Mouse (Mus musculus): ENCODE measurements around the gene Hspb6. TPM values are rescaled to one million over a fixed set of nuclear protein-coding genes. Genes with fewer than 3 reads are reported as not detected.

The Hspb6 gene
- polyA plus RNA-seq, 1 experiment from 2014 or later = 6.3 TPM

- ATAC-seq (ENCODE audit: low FRiP score, low TSS enrichment) (no peak), DNase-seq (no peak)
- Histone ChIP-seq H3K9me3 (ENCODE audit: control insufficient read depth, low read length) (no peaks in the 10 kb centered on the region), H3K4me2 (ENCODE audit: low read length) (no peak overlapping the region), H3K4me1 (ENCODE audit: control insufficient read depth, insufficient read depth, low read length) (no peaks in the 10 kb centered on the region), H3K9ac (replicated peaks; ENCODE audit: low read length) (no peak overlapping the region), H3K36me3 (ENCODE audit: control insufficient read depth, insufficient read depth, low read length) (peaks cover 27% of the 10 kb centered on the region), H3K27me3 (ENCODE audit: control insufficient read depth, insufficient read depth, low read length) (no peaks in the 10 kb centered on the region), H3K4me3 (replicated peaks; ENCODE audit: low read depth, low read length) (no peak overlapping the region), H3K27ac (replicated peaks; ENCODE audit: low read depth, low read length) (no peak overlapping the region)
- 89% methylated on average over 2 of the region's 2 CpGs for WGBS
These were observed 7.7 kb upstream of the Hspb6 start for GRCm38 (mm10) chr7:30544327-30544726.

- DNase-seq (no peak), ATAC-seq (ENCODE audit: low FRiP score, low TSS enrichment) (no peak)
- Histone ChIP-seq H3K36me3 (ENCODE audit: control insufficient read depth, insufficient read depth, low read length) (peaks cover 21% of the 10 kb centered on the region), H3K4me2 (ENCODE audit: low read length) (no peak overlapping the region), H3K9ac (replicated peaks; ENCODE audit: low read length) (no peak overlapping the region), H3K27me3 (ENCODE audit: control insufficient read depth, insufficient read depth, low read length) (no peaks in the 10 kb centered on the region), H3K9me3 (ENCODE audit: control insufficient read depth, low read length) (no peaks in the 10 kb centered on the region), H3K27ac (replicated peaks; ENCODE audit: low read depth, low read length) (no peak overlapping the region), H3K4me3 (replicated peaks; ENCODE audit: low read depth, low read length) (no peak overlapping the region), H3K4me1 (ENCODE audit: control insufficient read depth, insufficient read depth, low read length) (peaks cover 10% of the 10 kb centered on the region)
- WGBS = 94% methylated on average over 2 of the region's 2 CpGs
These were observed 2.1 kb upstream of the Hspb6 start for GRCm38 (mm10) chr7:30549880-30550279.

GRCm38 (mm10) chr7:30550603-30551002, 1.4 kb upstream of the Hspb6 start:
- H3K9me3 ChIP-seq (ENCODE audit: control insufficient read depth, low read length) = no peaks in the 10 kb centered on the region
- DNase-seq = no peak
- no peak overlapping the region for H3K9ac ChIP-seq (replicated peaks; ENCODE audit: low read length)
- no peaks in the 10 kb centered on the region for H3K27me3 ChIP-seq (ENCODE audit: control insufficient read depth, insufficient read depth, low read length)
- no peak overlapping the region for H3K27ac ChIP-seq (replicated peaks; ENCODE audit: low read depth, low read length)
- peaks cover 28% of the 10 kb centered on the region for H3K36me3 ChIP-seq (ENCODE audit: control insufficient read depth, insufficient read depth, low read length)
- ATAC-seq (ENCODE audit: low FRiP score, low TSS enrichment) = no peak
- H3K4me3 ChIP-seq (replicated peaks; ENCODE audit: low read depth, low read length) = no peak overlapping the region
- 97% methylated on average over 1 of the region's 1 CpGs for WGBS
- H3K4me1 ChIP-seq (ENCODE audit: control insufficient read depth, insufficient read depth, low read length) = peaks cover 10% of the 10 kb centered on the region
- no peak overlapping the region for H3K4me2 ChIP-seq (ENCODE audit: low read length)

GRCm38 (mm10) chr7:30551445-30552101, 405 bp upstream of the Hspb6 start:
- 1% methylated on average over 10 of the region's 10 CpGs for WGBS
- Histone ChIP-seq H3K36me3 (ENCODE audit: control insufficient read depth, insufficient read depth, low read length) (peaks cover 32% of the 10 kb centered on the region), H3K4me3 (replicated peaks; ENCODE audit: low read depth, low read length) (peak overlapping the region; percentile 52), H3K4me1 (ENCODE audit: control insufficient read depth, insufficient read depth, low read length) (peaks cover 10% of the 10 kb centered on the region), H3K4me2 (ENCODE audit: low read length) (peak overlapping the region; percentile 74), H3K27me3 (ENCODE audit: control insufficient read depth, insufficient read depth, low read length) (no peaks in the 10 kb centered on the region), H3K27ac (replicated peaks; ENCODE audit: low read depth, low read length) (peak overlapping the region; percentile 84), H3K9me3 (ENCODE audit: control insufficient read depth, low read length) (no peaks in the 10 kb centered on the region), H3K9ac (replicated peaks; ENCODE audit: low read length) (no peak overlapping the region; the same call in 1 of the 2 replicates)
- peak; percentile 86 for DNase-seq
- ATAC-seq (ENCODE audit: low FRiP score, low TSS enrichment) = peak; percentile 70

- WGBS = 9% methylated on average over 23 of the region's 23 CpGs
- H3K4me1 ChIP-seq (ENCODE audit: control insufficient read depth, insufficient read depth, low read length) = peaks cover 10% of the 10 kb centered on the region
- DNase-seq = peak; percentile 53
These were observed 1.1 kb downstream of the Hspb6 start for GRCm38 (mm10) chr7:30553021-30553589.

GRCm38 (mm10) chr7:30553810-30554584, 2.0 kb downstream of the Hspb6 start:
- Histone ChIP-seq H3K36me3 (ENCODE audit: control insufficient read depth, insufficient read depth, low read length) (peaks cover 35% of the 10 kb centered on the region), H3K9ac (replicated peaks; ENCODE audit: low read length) (no peak overlapping the region; the same call in 1 of the 2 replicates), H3K27me3 (ENCODE audit: control insufficient read depth, insufficient read depth, low read length) (no peaks in the 10 kb centered on the region), H3K4me3 (replicated peaks; ENCODE audit: low read depth, low read length) (no peak overlapping the region), H3K4me1 (ENCODE audit: control insufficient read depth, insufficient read depth, low read length) (peaks cover 18% of the 10 kb centered on the region), H3K27ac (replicated peaks; ENCODE audit: low read depth, low read length) (no peak overlapping the region), H3K9me3 (ENCODE audit: control insufficient read depth, low read length) (no peaks in the 10 kb centered on the region), H3K4me2 (ENCODE audit: low read length) (peak overlapping the region; percentile 74; the same call in 1 of the 2 replicates)
- DNase-seq (no peak), ATAC-seq (ENCODE audit: low FRiP score, low TSS enrichment) (no peak)
- WGBS = 83% methylated on average over 22 of the region's 22 CpGs

More at GRCm38 (mm10) chr7:30553021-30553589, 1.1 kb downstream of the Hspb6 start:
- no peaks in the 10 kb centered on the region for H3K27me3 ChIP-seq (ENCODE audit: control insufficient read depth, insufficient read depth, low read length)
- peak; percentile 15; the same call in 1 of the 2 replicates for ATAC-seq (ENCODE audit: low FRiP score, low TSS enrichment)
- peak overlapping the region; percentile 74 for H3K4me2 ChIP-seq (ENCODE audit: low read length)
- peak overlapping the region; percentile 84 for H3K27ac ChIP-seq (replicated peaks; ENCODE audit: low read depth, low read length)
- peak overlapping the region; percentile 52 for H3K4me3 ChIP-seq (replicated peaks; ENCODE audit: low read depth, low read length)
- peak overlapping the region; percentile 27; the same call in 1 of the 2 replicates for H3K9ac ChIP-seq (replicated peaks; ENCODE audit: low read length)
- peaks cover 38% of the 10 kb centered on the region for H3K36me3 ChIP-seq (ENCODE audit: control insufficient read depth, insufficient read depth, low read length)
- H3K9me3 ChIP-seq (ENCODE audit: control insufficient read depth, low read length) = no peaks in the 10 kb centered on the region

GRCm38 (mm10) chr7:30556894-30557536, 5.0 kb downstream of the Hspb6 start:
- Histone ChIP-seq H3K4me3 (replicated peaks; ENCODE audit: low read depth, low read length) (no peak overlapping the region), H3K9ac (replicated peaks; ENCODE audit: low read length) (no peak overlapping the region), H3K27me3 (ENCODE audit: control insufficient read depth, insufficient read depth, low read length) (no peaks in the 10 kb centered on the region), H3K9me3 (ENCODE audit: control insufficient read depth, low read length) (no peaks in the 10 kb centered on the region), H3K27ac (replicated peaks; ENCODE audit: low read depth, low read length) (no peak overlapping the region), H3K4me2 (ENCODE audit: low read length) (no peak overlapping the region), H3K36me3 (ENCODE audit: control insufficient read depth, insufficient read depth, low read length) (peaks cover 33% of the 10 kb centered on the region), H3K4me1 (ENCODE audit: control insufficient read depth, insufficient read depth, low read length) (peaks cover 24% of the 10 kb centered on the region)
- peak; percentile 15 for DNase-seq
- no peak for ATAC-seq (ENCODE audit: low FRiP score, low TSS enrichment)
- 92% methylated on average over 18 of the region's 18 CpGs for WGBS

- H3K27ac ChIP-seq (replicated peaks; ENCODE audit: low read depth, low read length) = no peak overlapping the region
- no peaks in the 10 kb centered on the region for H3K27me3 ChIP-seq (ENCODE audit: control insufficient read depth, insufficient read depth, low read length)
- H3K36me3 ChIP-seq (ENCODE audit: control insufficient read depth, insufficient read depth, low read length) = peaks cover 33% of the 10 kb centered on the region
- H3K9ac ChIP-seq (replicated peaks; ENCODE audit: low read length) = no peak overlapping the region
- ATAC-seq (ENCODE audit: low FRiP score, low TSS enrichment) = no peak
- peak overlapping the region; percentile 71 for H3K4me2 ChIP-seq (ENCODE audit: low read length)
- 87% methylated on average over 13 of the region's 13 CpGs for WGBS
- 0 out of 2 replicates have a peak overlapping the region, but pooled peaks have one; percentile 50 for H3K4me3 ChIP-seq (replicated peaks; ENCODE audit: low read depth, low read length)
- peaks cover 19% of the 10 kb centered on the region for H3K4me1 ChIP-seq (ENCODE audit: control insufficient read depth, insufficient read depth, low read length)
- H3K9me3 ChIP-seq (ENCODE audit: control insufficient read depth, low read length) = no peaks in the 10 kb centered on the region
- no peak for DNase-seq
These were observed 6.0 kb downstream of the Hspb6 start for GRCm38 (mm10) chr7:30557901-30558514.

All from midbrain, embryonic 14.5 days (tissue).